Mouse (Mus musculus) ES-Bruce4 (cell line): ENCODE results near the gene Arhgef2.

ENCODE experiments used
- CTCF ChIP-seq: IDR thresholded peaks from one replicate; pipeline ENCODE4 v1.8.1; 2011; ENCODE audit warnings: low read depth, low read length
- EP300 ChIP-seq: IDR thresholded peaks from 2 replicates; pipeline ENCODE4 v1.6.1; 2011; ENCODE audit warnings: low read depth, low read length; ENCODE audit not compliant: insufficient read depth
- POLR2A ChIP-seq: IDR thresholded peaks from one replicate; pipeline ENCODE4 v1.8.1; 2011; ENCODE audit warnings: low read length; ENCODE audit not compliant: insufficient read depth

GRCm38 (mm10) chr3:88625531-88625930, 19.8 kb downstream of the Arhgef2 start:
- TF ChIP-seq POLR2A (no peak), CTCF (no peak), EP300 (no peak)
